Mouse (Mus musculus): ENCODE measurements around the gene Fnbp1. TPM values are rescaled to one million over a fixed set of nuclear protein-coding genes. Genes with fewer than 3 reads are reported as not detected.

Fnbp1 gene
- polyA plus RNA-seq, 1 experiment from 2014 or later = 29.1 TPM

DNA sequence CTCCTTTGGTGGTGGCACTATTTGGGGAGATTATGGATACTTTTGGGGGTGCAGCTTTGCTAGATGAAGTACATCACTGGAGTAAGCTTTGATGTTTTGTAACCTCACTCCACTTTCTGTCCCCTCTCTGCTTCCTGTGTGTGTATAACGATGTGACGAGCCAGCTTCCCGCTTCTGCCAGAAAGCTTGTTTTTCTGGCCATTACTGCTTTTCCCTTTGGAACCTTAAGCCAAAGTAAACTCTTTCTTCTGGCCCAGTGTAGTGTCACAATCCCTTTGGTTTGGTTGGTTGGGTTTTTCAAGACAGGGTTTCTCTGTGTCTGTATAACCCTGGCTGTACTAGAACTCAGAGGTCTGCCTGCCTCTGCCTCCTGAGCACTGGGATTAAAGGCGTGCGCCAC, 19.0 kb downstream of the Fnbp1 start:
- DNase-seq (ENCODE audit: low spot score) = no peak
- no peaks in the 10 kb centered on the region for H3K9me3 ChIP-seq (ENCODE audit: control insufficient read depth, low read length)
- no peak overlapping the region for H3K27ac ChIP-seq
- H3K4me2 ChIP-seq (replicated peaks) = no peak overlapping the region
- H3K4me1 ChIP-seq (replicated peaks; ENCODE audit: control insufficient read depth, insufficient read depth, low read length) = 0 out of 2 replicates have a peak, but pooled peaks cover 4% of the 10 kb centered on the region
- no peak for ATAC-seq (ENCODE audit: low FRiP score)
- no peak overlapping the region for H3K4me3 ChIP-seq (replicated peaks; ENCODE audit: low read length)
- no peaks in the 10 kb centered on the region for H3K36me3 ChIP-seq (replicated peaks; ENCODE audit: control insufficient read depth, insufficient read depth)
- no peaks in the 10 kb centered on the region for H3K27me3 ChIP-seq (ENCODE audit: control insufficient read depth, insufficient read depth, low read length)
- WGBS = 96% methylated on average over 5 of the region's 5 CpGs
- no peak overlapping the region for H3K9ac ChIP-seq

DNA sequence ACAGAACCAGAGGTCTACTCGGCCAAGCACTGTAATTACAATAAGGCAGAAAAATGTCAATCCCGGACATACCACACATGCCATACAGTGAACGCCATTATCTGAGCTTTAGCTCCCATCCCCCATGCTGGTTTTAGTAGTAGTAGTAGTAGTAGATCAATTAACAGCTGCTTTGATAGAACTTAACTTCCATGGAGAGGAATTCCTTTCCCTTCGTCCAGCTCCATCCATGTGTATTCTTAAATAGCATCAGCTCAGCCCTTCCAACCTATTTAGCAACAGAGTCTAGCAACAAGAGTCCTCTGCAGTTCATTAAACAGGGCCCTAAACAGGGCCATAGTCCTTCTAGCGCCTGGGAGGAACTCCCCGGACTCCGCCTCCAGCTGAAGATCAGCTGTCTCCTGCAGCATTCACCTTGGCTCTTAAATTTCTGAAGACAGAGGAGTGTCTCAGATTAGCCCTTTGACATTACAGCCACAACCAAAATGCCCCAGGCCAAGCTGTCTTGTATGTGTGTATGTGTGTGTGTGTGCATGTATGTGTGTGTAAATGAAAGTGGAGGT, 20.6 kb downstream of the Fnbp1 start:
- Histone ChIP-seq H3K27me3 (ENCODE audit: control insufficient read depth, insufficient read depth, low read length) (no peaks in the 10 kb centered on the region), H3K4me3 (replicated peaks; ENCODE audit: low read length) (no peak overlapping the region), H3K9ac (no peak overlapping the region), H3K4me1 (replicated peaks; ENCODE audit: control insufficient read depth, insufficient read depth, low read length) (0 out of 2 replicates have a peak, but pooled peaks cover 4% of the 10 kb centered on the region), H3K9me3 (ENCODE audit: control insufficient read depth, low read length) (no peaks in the 10 kb centered on the region), H3K36me3 (replicated peaks; ENCODE audit: control insufficient read depth, insufficient read depth) (no peaks in the 10 kb centered on the region), H3K27ac (no peak overlapping the region), H3K4me2 (replicated peaks) (no peak overlapping the region)
- DNase-seq (ENCODE audit: low spot score) = no peak
- ATAC-seq (ENCODE audit: low FRiP score) = no peak
- 87% methylated on average over 7 of the region's 7 CpGs for WGBS

DNA sequence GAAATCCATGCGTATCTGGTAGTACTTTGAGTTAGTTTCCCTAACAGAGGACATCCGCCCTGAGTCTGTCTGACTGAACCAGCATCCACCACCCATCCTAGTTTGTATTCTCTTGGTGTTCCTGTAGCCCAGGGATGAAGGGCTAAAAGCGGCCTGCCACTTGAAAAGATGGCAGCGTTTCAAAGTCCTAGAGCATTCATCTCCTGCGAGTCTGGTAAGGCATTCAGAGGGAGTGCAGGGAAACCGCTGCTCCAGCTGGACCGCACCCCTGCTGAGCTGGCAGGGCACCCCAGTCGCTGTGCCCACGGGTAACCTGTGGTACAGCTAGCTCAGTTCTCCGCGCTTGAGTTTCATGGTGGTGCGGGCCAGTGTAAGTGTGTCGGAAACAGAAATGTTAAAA, 22.0 kb downstream of the Fnbp1 start:
- Histone ChIP-seq H3K4me3 (replicated peaks; ENCODE audit: low read length) (no peak overlapping the region), H3K9me3 (ENCODE audit: control insufficient read depth, low read length) (no peaks in the 10 kb centered on the region), H3K27ac (peak overlapping the region; percentile 56), H3K9ac (no peak overlapping the region), H3K27me3 (ENCODE audit: control insufficient read depth, insufficient read depth, low read length) (no peaks in the 10 kb centered on the region), H3K36me3 (replicated peaks; ENCODE audit: control insufficient read depth, insufficient read depth) (no peaks in the 10 kb centered on the region), H3K4me2 (replicated peaks) (no peak overlapping the region), H3K4me1 (replicated peaks; ENCODE audit: control insufficient read depth, insufficient read depth, low read length) (0 out of 2 replicates have a peak, but pooled peaks cover 8% of the 10 kb centered on the region)
- ATAC-seq (ENCODE audit: low FRiP score) (peak; percentile 59; the same call in 1 of the 2 replicates), DNase-seq (ENCODE audit: low spot score) (peak; percentile 68)
- WGBS = 54% methylated on average over 13 of the region's 13 CpGs

DNA sequence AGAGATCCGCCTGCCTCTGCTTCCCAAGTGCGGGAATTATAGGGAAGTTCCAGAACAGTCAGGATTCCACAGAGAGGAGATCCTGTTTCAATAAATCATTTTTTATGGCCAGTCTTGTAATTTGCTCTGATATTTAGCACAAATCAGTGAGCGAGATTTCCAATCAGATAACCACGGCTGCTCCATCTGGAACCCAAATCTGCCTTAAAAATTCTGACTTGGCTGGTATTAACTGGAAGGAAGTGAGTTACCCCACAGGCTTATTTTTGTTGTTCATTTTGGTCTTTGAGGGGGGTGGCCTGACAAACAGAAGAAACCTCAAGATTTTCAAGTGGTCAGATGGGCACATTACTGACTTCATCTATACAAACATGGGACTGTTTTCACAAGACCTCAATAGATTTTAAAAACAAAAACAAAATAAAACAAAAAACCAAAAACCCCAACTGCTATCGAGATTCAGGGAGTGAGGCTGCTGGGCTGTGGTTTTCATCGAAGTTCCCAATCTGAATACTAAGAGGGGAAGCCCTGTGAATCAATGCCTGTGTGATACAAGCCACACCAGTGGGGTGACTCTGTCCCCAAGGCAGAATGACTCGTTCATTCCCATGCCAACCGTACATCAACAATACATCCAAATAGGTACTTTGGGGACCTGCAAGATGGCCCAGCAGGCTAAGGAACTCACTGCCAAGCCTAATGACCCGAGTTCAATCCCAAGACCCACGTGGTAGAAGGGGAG, 23.0 kb downstream of the Fnbp1 start:
- Histone ChIP-seq H3K9ac (no peak overlapping the region), H3K4me1 (replicated peaks; ENCODE audit: control insufficient read depth, insufficient read depth, low read length) (0 out of 2 replicates have a peak, but pooled peaks cover 4% of the 10 kb centered on the region), H3K36me3 (replicated peaks; ENCODE audit: control insufficient read depth, insufficient read depth) (no peaks in the 10 kb centered on the region), H3K9me3 (ENCODE audit: control insufficient read depth, low read length) (no peaks in the 10 kb centered on the region), H3K4me3 (replicated peaks; ENCODE audit: low read length) (no peak overlapping the region), H3K27me3 (ENCODE audit: control insufficient read depth, insufficient read depth, low read length) (no peaks in the 10 kb centered on the region), H3K4me2 (replicated peaks) (no peak overlapping the region), H3K27ac (peak overlapping the region; percentile 56)
- ATAC-seq (ENCODE audit: low FRiP score) = no peak
- DNase-seq (ENCODE audit: low spot score) = no peak
- 84% methylated on average over 10 of the region's 10 CpGs for WGBS

DNA sequence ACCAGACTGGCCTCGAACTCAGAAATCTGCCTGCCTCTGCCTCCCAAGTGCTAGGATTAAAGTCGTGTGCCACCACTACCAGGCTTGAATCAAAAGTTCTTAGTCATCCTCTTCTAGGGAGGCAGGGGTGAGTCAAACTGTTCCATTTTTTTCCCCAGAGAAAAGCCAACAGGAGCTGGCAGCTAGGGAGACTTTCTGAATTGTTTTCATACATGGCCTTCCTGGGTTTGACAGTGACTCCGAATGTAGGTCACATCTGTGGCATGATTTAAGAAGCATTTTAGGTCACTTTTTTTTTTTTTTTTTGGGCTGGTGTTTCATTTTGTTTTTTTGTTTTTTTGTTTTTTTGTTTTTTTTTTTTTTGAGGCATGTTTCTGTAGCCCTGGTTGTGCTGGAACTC, 23.6 kb downstream of the Fnbp1 start:
- H3K4me1 ChIP-seq (replicated peaks; ENCODE audit: control insufficient read depth, insufficient read depth, low read length) = 0 out of 2 replicates have a peak, but pooled peaks cover 4% of the 10 kb centered on the region
- H3K4me3 ChIP-seq (replicated peaks; ENCODE audit: low read length) = no peak overlapping the region
- DNase-seq (ENCODE audit: low spot score) = no peak
- H3K27me3 ChIP-seq (ENCODE audit: control insufficient read depth, insufficient read depth, low read length) = no peaks in the 10 kb centered on the region
- WGBS = 92% methylated on average over 3 of the region's 3 CpGs
- H3K27ac ChIP-seq = no peak overlapping the region
- no peak overlapping the region for H3K4me2 ChIP-seq (replicated peaks)
- ATAC-seq (ENCODE audit: low FRiP score) = no peak
- H3K9ac ChIP-seq = no peak overlapping the region
- H3K9me3 ChIP-seq (ENCODE audit: control insufficient read depth, low read length) = no peaks in the 10 kb centered on the region
- no peaks in the 10 kb centered on the region for H3K36me3 ChIP-seq (replicated peaks; ENCODE audit: control insufficient read depth, insufficient read depth)

DNA sequence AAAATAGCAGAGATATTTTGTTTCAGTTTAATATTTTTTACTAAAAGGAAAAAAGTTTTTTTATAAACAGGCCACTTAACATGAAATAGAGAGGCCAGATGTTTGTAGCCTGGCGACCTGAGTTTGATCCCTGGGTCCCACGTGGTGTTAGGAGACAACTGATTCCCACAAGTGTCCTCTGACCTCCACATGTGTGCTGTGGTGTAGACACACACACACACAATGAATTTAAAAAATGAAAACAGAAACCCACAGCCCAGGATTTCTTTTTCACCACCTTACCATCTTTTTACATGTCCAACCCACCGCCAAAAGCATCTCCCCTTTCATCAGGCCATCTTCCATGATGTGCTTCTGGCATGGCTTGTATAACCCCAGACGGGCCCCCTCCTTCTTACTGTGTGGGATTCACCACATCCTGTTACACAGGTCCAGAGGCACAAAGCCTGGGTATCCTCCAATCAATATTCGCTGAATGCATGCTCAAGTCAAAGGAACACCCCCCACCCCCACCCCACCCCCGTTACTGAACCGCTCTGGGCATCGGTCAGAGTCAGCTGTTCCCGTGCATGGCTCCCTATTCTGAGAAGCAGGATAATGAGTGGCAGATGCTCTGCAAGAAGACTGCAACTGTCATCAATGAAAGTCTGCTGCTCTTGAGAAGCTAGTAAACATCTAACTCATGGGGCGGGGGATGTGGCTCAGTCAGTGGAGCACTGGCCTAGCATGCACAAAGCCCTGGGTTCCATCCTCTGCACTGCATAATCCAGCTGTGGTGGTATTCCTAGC, 25.7 kb downstream of the Fnbp1 start:
- Histone ChIP-seq H3K27ac (no peak overlapping the region), H3K36me3 (replicated peaks; ENCODE audit: control insufficient read depth, insufficient read depth) (no peaks in the 10 kb centered on the region), H3K9ac (no peak overlapping the region), H3K9me3 (ENCODE audit: control insufficient read depth, low read length) (no peaks in the 10 kb centered on the region), H3K4me1 (replicated peaks; ENCODE audit: control insufficient read depth, insufficient read depth, low read length) (0 out of 2 replicates have a peak, but pooled peaks cover 4% of the 10 kb centered on the region), H3K4me3 (replicated peaks; ENCODE audit: low read length) (no peak overlapping the region), H3K4me2 (replicated peaks) (no peak overlapping the region), H3K27me3 (ENCODE audit: control insufficient read depth, insufficient read depth, low read length) (no peaks in the 10 kb centered on the region)
- ATAC-seq (ENCODE audit: low FRiP score) (no peak), DNase-seq (ENCODE audit: low spot score) (no peak)
- 63% methylated on average over 10 of the region's 10 CpGs for WGBS

DNA sequence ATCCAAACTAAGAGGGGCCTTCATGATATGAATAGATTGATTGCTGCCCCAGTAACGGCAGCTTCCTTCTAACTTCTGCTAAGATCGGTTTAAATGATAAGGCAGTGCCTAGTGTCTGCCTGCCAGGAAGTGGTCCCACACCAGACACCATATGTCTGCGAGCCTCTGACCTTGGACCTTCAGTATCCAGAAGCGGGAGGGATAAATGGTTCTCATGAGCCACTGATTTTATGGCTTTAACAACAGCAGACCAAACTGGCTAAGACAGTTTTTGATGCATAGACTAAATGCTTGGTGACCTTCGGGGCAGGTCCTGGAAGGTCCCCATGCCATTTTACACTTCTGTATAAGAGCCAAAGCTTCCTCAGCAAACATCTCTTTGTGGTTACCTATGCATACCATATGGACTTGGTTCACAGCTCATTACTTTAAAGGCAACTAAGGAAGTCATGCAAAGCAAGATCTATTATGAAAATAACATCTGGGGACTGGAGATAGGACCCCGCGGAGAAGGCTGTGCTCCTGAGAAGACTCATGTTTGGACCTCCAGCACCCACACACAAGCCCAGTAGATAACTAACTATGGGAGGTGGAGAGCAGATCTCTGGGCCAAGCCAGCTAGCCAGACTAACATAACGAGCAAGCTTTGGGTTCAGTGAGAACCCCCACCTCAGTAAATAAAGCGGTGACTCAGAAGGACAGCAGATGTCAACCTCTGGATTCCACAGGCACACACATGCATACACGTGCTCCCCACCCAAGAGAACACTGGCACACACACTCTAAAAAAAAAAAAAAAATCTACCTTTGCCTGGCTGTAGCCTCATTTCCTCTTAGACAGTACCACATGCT, 26.5 kb downstream of the Fnbp1 start:
- H3K9ac ChIP-seq = no peak overlapping the region
- DNase-seq (ENCODE audit: low spot score) = no peak
- 0 out of 2 replicates have a peak, but pooled peaks cover 4% of the 10 kb centered on the region for H3K4me1 ChIP-seq (replicated peaks; ENCODE audit: control insufficient read depth, insufficient read depth, low read length)
- 81% methylated on average over 10 of the region's 10 CpGs for WGBS
- no peak overlapping the region for H3K27ac ChIP-seq
- no peak overlapping the region for H3K4me2 ChIP-seq (replicated peaks)
- ATAC-seq (ENCODE audit: low FRiP score) = no peak
- no peaks in the 10 kb centered on the region for H3K9me3 ChIP-seq (ENCODE audit: control insufficient read depth, low read length)
- H3K36me3 ChIP-seq (replicated peaks; ENCODE audit: control insufficient read depth, insufficient read depth) = no peaks in the 10 kb centered on the region
- no peak overlapping the region for H3K4me3 ChIP-seq (replicated peaks; ENCODE audit: low read length)
- H3K27me3 ChIP-seq (ENCODE audit: control insufficient read depth, insufficient read depth, low read length) = no peaks in the 10 kb centered on the region

DNA sequence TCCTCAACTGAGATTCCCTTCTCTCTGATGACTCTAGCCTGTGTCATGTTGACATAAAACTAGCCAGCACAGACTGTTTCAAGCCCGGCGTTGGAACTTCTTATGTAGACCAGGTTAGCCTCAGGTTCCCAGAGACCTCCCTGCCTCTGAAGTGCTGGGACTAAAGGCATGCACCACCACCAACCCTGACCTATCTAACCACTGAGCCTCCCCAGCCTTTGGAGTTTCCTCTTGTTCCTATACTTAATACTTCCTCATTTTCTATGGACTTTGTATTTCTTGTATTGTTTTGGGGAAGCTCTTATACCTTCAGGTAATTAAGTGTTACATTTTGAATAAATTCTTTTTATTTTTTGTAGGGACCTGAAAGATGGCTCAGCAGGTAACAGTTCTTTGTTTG, 27.6 kb downstream of the Fnbp1 start:
- 96% methylated on average over 2 of the region's 2 CpGs for WGBS
- no peak overlapping the region for H3K4me3 ChIP-seq (replicated peaks; ENCODE audit: low read length)
- ATAC-seq (ENCODE audit: low FRiP score) (no peak), DNase-seq (ENCODE audit: low spot score) (no peak)
- no peak overlapping the region for H3K4me2 ChIP-seq (replicated peaks)
- H3K9ac ChIP-seq = no peak overlapping the region
- H3K36me3 ChIP-seq (replicated peaks; ENCODE audit: control insufficient read depth, insufficient read depth) = no peaks in the 10 kb centered on the region
- no peaks in the 10 kb centered on the region for H3K9me3 ChIP-seq (ENCODE audit: control insufficient read depth, low read length)
- no peaks in the 10 kb centered on the region for H3K27me3 ChIP-seq (ENCODE audit: control insufficient read depth, insufficient read depth, low read length)
- 0 out of 2 replicates have a peak, but pooled peaks cover 4% of the 10 kb centered on the region for H3K4me1 ChIP-seq (replicated peaks; ENCODE audit: control insufficient read depth, insufficient read depth, low read length)
- H3K27ac ChIP-seq = no peak overlapping the region

Data from hindbrain, embryonic 14.5 days (tissue).